Mouse (Mus musculus) lung, postnatal 14 days (tissue): Measurements from ENCODE around the gene Stam.
"Not testable (repeated sequence)": the region's sequence is repeated elsewhere in the genome, so short reads cannot be mapped to it uniquely, and the experiment has no call there.

ENCODE experiments used
- DNase-seq: peaks from one replicate; pipeline ENCODE4 v3.0.0; 2021

The Stam gene

GRCm38 (mm10) chr2:14198325-14198903, 124.5 kb downstream of the Stam start:
- DNase-seq, result not testable (repeated sequence)
